Mouse (Mus musculus): Measurements from ENCODE around the gene Gm4201.
"Not testable (repeated sequence)": the region's sequence is repeated elsewhere in the genome, so short reads cannot be mapped to it uniquely, and the experiment has no call there.

Gm4201 gene

GRCm38 (mm10) chr7:22565243-22565642, at the start of gene Gm4201:
Gene Gm4201 (minus strand): TSS chr7:22565343.
- DNase-seq (ENCODE audit: low read depth), result not testable (repeated sequence)

DNA sequence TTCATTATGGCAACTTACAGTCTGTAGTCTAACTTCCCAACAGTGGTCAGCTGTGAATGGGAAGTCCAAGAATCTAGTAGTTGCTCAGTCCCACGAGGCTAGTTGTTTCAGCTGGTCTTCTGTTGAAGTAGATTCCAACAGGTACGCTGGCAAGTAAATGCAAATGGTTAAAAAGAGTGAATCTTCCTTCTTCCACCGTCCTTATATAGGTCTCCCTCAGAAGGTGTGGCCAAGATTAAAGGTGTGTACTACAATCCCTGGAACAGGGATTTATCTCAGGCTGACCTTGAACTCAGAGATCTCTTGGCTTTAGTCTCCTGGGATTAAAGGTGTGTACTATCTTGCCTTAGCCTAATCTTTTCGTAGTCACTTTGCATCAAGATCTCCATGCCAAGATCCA, 22.9 kb upstream of the Gm4201 start, which contains the start of gene Gm4565:
Gm4565 (minus strand) TSS at position 101 of the 400 bp plus-strand sequence.
- DNase-seq (ENCODE audit: low read depth), result not testable (repeated sequence)

GRCm38 (mm10) chr7:22534787-22535186, 30.4 kb downstream of the Gm4201 start, which contains the start of gene Gm8677:
Gene Gm8677 (minus strand): TSS chr7:22534887.
- not testable (repeated sequence) for DNase-seq (ENCODE audit: low read depth)

- not testable (repeated sequence) for DNase-seq (ENCODE audit: low read depth)
These were observed 42.5 kb downstream of the Gm4201 start, which contains the start of gene Vmn1r152 for GRCm38 (mm10) chr7:22522667-22523066. Gene Vmn1r152 (plus strand): TSS chr7:22522967.
